Mouse (Mus musculus) layer of hippocampus, adult 11-12 months (tissue): ENCODE measurements at regions not wholly inside any gene's neighbourhood (a gene's known extent, or its start where the extent isn't known, plus 50 kb on each side); places are given as distances from the start of the nearest gene placed in this dataset.
A peak's percentile ranks its signal among the peaks of the same experiment; 100 is the strongest.

Experiments
- DNase-seq: peaks from one replicate; pipeline ENCODE4 v3.0.0; 2022; ENCODE audit warnings: low spot score

DNA sequence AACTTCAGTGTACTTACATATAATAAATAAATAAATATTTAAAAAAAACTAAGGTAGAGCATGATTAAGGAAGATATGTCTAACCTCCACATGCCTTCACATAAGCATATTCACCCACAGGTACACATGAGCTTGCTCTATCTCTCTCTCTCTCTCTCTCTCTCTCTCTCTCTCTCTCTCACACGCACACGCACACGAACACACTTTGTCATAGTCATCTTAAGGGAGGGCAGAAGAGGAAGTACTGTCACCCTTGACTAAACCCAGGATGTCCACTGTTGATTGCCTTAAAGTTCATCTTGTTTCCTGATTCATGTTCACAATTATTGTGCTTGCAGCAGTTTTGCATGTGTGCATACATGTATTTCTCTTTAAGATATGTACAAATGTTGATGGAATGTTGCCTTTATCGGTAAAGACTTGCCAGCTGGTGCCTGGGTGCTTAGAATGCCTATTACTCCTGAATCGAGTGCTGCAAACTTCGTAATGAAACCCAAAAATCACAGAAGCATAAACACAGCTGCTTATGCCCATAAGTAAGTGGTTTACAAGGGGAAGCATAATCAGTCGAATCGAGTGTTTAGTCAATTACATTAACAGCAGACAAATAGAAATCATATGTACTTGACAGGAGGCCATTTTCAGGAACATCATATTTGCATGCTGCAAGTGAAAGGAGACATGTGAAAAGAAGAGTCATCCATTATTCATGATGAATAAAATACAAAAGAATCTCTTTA, 84.3 kb downstream of the Tmem168 start:
- peak; percentile 9 for DNase-seq

DNA sequence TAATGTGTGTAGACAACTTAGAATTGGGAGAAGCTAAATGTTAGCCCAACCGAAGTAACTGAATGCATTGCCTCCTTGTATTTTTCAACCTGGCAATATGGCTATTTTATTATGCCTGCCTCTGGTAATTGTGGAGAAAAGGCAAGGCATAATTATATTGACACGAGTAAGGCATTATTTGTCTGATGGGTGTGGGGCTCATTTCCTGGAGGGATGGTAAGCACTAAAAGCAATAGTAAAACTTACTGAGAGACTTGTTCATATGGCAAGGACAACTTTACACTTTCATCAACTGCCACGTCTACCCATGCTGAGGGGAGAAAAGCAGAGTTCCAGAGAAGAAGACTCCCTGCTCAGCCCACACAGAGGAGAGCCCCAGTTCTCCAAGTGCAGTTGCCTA, 93.8 kb downstream of the Tmem168 start:
- no peak for DNase-seq

DNA sequence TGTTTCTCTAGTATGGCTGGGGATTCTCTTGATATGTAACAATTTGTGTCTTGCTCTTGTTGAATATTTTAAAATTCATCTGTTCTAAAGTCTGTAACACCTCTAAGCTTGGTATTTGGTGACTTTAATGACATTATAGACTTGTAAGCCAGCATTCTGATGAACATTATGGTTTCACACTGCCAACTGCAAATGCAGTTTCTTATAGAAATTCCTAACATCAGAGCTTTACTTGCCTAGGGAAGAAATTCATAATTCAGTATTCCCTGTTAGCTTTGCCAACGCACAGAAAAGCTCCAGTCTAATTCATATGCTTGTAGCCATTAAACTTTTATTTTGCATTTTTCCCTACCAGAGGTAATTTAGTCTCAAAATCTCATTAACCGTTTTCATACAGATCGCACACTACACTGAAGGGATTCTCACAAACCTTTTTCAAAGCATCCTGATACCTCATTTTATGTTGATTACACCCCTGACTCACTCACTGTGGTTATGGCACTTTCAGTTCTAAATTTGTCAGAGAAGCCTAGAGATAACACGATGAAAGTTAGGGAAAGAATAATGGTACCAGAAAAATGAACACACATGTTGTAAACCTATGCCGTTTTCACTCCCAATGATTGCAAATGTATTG, 131.3 kb downstream of the Tmem168 start:
- no peak for DNase-seq

DNA sequence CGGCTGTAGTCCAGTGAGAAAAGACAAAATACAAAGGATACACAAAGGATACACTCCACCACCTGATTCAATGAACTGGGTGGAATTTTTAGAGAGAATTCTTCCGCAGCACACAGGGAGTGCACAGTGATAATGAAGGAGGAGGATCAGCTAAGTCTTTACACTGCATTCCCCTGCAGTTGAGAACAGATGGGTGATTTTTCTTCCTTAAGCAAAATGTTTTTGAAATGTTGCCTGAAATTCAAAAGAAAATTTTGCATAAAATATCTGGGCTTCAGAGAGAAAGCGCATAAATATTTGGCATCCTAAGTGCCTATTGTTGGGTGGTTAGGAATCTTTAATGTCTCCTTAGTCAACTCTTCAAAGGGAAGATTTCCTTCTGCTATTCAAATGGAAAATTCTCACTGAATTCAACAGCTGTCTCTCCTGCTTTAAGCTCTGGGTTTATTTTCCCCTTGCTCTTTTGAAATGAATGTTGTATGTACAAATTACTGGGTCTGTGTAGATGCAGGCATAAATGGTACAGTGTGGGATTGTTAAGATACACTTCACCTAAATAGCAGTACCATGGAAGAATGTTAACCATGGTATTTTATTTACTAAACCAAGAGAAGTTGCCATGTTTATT, 158.6 kb downstream of the Tmem168 start:
- DNase-seq, result peak; percentile 5

DNA sequence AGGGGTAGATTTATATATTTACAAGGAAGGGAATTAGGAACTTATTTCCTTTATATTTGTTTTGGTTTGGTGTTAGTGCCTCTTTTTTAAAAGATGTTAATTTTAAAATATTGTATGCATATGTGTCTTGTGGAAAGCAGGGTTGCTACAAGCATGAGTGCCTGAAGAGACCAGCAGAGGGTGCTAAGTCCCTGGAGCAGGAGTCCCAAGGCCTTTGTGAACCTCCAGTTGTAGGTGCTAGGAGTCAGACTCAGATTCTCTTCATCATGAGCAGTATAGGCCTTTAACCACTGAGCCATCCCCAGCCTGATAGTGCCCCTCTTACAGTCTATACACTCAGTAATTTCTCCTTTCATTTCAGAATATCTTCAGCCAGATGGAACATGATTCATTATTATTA, 189.0 kb upstream of the Vwde start:
- peak; percentile 18 for DNase-seq

DNA sequence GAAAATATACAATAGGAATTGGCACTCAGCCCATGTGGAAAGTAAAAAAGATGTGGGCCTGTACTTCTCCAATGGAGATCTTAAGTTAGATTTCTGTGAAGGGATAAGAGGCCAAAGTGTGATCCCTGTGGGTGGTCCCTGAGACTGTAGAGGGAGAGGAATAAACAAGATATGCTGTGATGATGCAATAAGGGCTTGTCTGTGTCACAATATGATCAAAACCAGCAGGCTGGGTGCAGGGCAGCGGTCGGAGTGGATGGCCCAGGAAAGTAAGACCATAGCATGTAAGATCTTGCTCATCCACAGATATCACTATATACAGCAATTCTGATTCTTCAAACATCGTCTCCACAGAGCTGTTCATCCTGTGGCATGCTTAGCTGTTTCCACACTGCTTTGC, 188.3 kb upstream of the Vwde start:
- no peak for DNase-seq

DNA sequence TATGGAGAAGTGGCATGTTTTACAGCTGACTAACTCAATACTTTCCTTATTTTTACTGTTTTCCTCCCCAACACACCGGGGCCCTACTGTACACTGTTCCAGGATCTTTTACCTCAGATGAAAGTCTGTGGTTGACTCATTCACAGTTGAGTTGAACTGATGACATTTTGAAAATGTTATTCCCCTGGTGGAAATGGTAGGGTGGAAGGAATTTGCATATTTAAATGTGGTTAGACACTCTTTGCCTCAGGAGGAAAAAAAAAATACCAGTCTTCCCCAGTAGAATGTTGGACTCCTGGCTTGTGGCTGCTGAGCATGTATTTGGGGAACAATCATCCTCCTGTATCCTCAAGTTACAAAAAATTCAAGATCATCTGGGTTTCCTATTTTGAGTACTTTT, 159.7 kb upstream of the Vwde start:
- DNase-seq, result no peak

DNA sequence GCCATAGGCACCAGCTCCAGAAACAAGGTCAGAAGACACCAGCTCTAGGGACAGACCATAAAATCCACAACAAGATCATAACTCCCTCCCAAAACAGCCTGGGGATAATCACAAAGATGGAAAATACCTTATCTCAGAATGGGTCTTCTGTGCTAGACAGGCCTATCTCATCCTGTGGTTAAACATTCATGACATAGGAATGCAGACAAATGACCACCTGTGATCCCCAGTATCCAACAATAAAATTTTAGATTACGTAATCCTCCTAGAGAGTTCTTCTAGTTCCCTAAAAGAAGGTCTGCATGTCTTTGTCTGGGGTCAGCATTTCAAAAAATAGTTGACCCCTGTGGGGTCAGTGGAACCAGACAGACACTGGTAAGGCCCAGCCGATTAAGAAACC, 158.4 kb upstream of the Vwde start:
- DNase-seq, result no peak

DNA sequence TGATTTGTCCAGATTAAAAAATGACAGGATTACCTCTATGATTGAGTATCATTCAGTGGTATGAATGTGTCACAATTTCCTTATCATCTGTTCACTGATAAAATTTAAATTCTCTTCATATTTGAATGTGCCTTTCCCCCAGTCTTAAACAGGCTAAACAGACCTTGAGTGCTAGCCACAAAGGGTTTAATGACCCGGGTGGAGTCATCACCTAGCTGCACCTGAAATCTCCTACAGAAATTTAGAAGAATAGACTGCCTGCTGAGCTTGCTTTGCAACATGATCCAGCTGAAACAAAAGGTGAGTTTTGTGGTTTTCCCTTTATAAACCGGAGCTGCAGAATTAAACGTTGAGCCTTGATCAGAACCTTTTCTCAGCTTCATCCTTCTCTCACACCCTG, 156.1 kb upstream of the Vwde start:
- DNase-seq, result no peak

DNA sequence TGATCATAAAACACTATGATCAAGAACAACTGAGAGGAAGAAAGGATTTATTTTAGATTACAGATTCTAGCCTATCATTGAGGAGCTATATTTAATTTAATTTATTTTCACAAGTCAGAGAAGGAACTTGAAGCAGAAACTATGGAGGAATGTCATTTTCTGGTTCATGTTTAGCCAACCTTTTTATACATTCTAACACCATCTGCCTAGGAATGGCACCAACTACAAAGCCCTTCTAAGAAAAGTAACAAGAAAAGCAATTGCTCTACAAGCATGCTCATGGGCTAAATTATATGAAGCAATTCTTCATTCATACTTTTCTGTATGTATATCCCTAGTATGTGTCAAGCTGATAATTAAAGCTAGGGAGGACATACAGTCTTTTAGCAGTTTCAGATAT, 155.0 kb upstream of the Vwde start:
- DNase-seq, result no peak

DNA sequence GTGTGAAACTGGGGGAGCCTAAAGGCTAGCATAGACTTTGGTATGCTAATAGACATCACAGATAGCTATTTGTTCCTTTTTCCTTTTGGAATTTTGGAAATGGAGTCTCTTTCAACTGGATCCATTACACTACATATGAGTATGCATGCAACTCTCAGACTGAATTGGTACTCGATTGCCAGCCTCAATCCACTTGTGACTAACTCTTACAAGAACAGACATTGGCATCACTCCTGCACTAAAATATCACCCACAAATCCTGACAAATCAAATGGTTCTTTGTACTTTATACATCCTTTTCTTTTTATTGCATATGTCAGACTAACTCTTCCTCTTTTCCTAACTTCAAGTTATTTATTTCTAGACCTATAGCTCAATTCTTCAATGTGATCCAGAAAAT, 149.1 kb upstream of the Vwde start:
- DNase-seq, result no peak

DNA sequence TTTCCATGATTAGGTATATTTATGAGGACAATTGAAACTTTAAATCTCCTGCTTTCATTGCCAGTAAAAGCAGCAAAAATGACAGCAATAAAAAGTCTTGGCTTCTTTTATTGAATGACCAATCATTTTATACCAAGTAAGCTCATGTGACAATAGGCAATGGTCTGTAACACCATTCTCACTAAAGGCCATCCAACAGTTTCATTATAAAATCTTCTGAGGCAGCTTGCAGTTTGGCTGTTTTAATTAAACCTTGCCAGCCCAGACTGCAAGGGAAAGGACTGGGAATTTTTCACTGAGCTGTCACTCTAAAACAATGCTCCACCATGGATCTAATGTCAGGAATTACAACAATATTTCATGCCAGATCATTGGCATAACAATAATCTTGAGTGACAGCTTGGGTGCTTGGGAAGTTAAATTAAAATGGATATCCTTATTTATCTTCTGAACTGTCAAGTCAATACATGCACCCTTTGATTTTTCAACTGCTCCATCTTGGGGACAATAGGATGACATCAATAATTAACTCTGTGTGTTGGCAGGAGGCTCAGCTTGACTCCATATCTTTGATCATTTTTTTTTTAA, 145.0 kb upstream of the Vwde start:
- DNase-seq, result no peak
